Mouse (Mus musculus): ENCODE data around the gene E330009J07Rik. TPM values are rescaled to one million over a fixed set of nuclear protein-coding genes. Genes with fewer than 3 reads are reported as not detected.
A peak's percentile ranks its signal among the peaks of the same experiment; 100 is the strongest.

Gene E330009J07Rik
- polyA plus RNA-seq, 1 experiment: 14.7 TPM

GRCm38 (mm10) chr6:40403640-40404285, 32.2 kb downstream of the E330009J07Rik start:
- WGBS: 95% methylated on average over 4 of the region's 4 CpGs
- H3K36me3 ChIP-seq (ENCODE audit: control insufficient read depth, insufficient read depth, low read length): peaks cover 29% of the 10 kb centered on the region; the same call in 1 of the 2 replicates

GRCm38 (mm10) chr6:40402031-40402430, 33.9 kb downstream of the E330009J07Rik start:
- Histone ChIP-seq H3K27me3 (ENCODE audit: control insufficient read depth, insufficient read depth, low read length) (no peaks in the 10 kb centered on the region), H3K4me3 (ENCODE audit: control insufficient read depth, insufficient read depth, low read length) (no peak overlapping the region), H3K36me3 (ENCODE audit: control insufficient read depth, insufficient read depth, low read length) (peaks cover 30% of the 10 kb centered on the region; the same call in 1 of the 2 replicates), H3K27ac (ENCODE audit: control insufficient read depth, insufficient read depth, low read length) (no peak overlapping the region), H3K4me1 (replicated peaks; ENCODE audit: control insufficient read depth, insufficient read depth, low read length) (no peaks in the 10 kb centered on the region)
- no peak for DNase-seq
- WGBS: 98% methylated on average over 2 of the region's 2 CpGs
- TF ChIP-seq CTCF (IDR thresholded peaks at IDR 0.05; ENCODE audit: borderline replicate concordance, control insufficient read depth, extremely low read depth, insufficient read depth, low read length, poor library complexity) (no peak), POLR2A (IDR thresholded peaks at IDR 0.05; ENCODE audit: control insufficient read depth, extremely low read depth, insufficient read depth, low read length, poor library complexity) (no peak)

More at GRCm38 (mm10) chr6:40403640-40404285, 32.2 kb downstream of the E330009J07Rik start:
- DNase-seq: no peak
- no peaks in the 10 kb centered on the region for H3K4me1 ChIP-seq (replicated peaks; ENCODE audit: control insufficient read depth, insufficient read depth, low read length)
- H3K27ac ChIP-seq (ENCODE audit: control insufficient read depth, insufficient read depth, low read length): no peak overlapping the region
- no peak for TF ChIP-seq POLR2A (IDR thresholded peaks at IDR 0.05; ENCODE audit: control insufficient read depth, extremely low read depth, insufficient read depth, low read length, poor library complexity)
- TF ChIP-seq CTCF (IDR thresholded peaks at IDR 0.05; ENCODE audit: borderline replicate concordance, control insufficient read depth, extremely low read depth, insufficient read depth, low read length, poor library complexity): no peak
- H3K27me3 ChIP-seq (ENCODE audit: control insufficient read depth, insufficient read depth, low read length): no peaks in the 10 kb centered on the region
- no peak overlapping the region for H3K4me3 ChIP-seq (ENCODE audit: control insufficient read depth, insufficient read depth, low read length)

- peaks cover 20% of the 10 kb centered on the region for H3K36me3 ChIP-seq (ENCODE audit: control insufficient read depth, insufficient read depth, low read length)
- peak; percentile 25 for DNase-seq
- 90% methylated on average over 3 of the region's 3 CpGs for WGBS
These were observed 42.7 kb downstream of the E330009J07Rik start for GRCm38 (mm10) chr6:40393213-40393612.

GRCm38 (mm10) chr6:40390975-40391374, 45.0 kb downstream of the E330009J07Rik start:
- no peak for DNase-seq
- no peaks in the 10 kb centered on the region for H3K27me3 ChIP-seq (ENCODE audit: control insufficient read depth, insufficient read depth, low read length)
- 97% methylated on average over 1 of the region's 1 CpGs for WGBS
- TF ChIP-seq CTCF (IDR thresholded peaks at IDR 0.05; ENCODE audit: borderline replicate concordance, control insufficient read depth, extremely low read depth, insufficient read depth, low read length, poor library complexity) (no peak), POLR2A (IDR thresholded peaks at IDR 0.05; ENCODE audit: control insufficient read depth, extremely low read depth, insufficient read depth, low read length, poor library complexity) (no peak)
- H3K4me3 ChIP-seq (ENCODE audit: control insufficient read depth, insufficient read depth, low read length): no peak overlapping the region
- H3K36me3 ChIP-seq (ENCODE audit: control insufficient read depth, insufficient read depth, low read length): peaks cover 26% of the 10 kb centered on the region
- H3K27ac ChIP-seq (ENCODE audit: control insufficient read depth, insufficient read depth, low read length): no peak overlapping the region
- H3K4me1 ChIP-seq (replicated peaks; ENCODE audit: control insufficient read depth, insufficient read depth, low read length): no peaks in the 10 kb centered on the region

More at GRCm38 (mm10) chr6:40393213-40393612, 42.7 kb downstream of the E330009J07Rik start:
- Histone ChIP-seq H3K4me3 (ENCODE audit: control insufficient read depth, insufficient read depth, low read length) (no peak overlapping the region), H3K4me1 (replicated peaks; ENCODE audit: control insufficient read depth, insufficient read depth, low read length) (no peaks in the 10 kb centered on the region), H3K27me3 (ENCODE audit: control insufficient read depth, insufficient read depth, low read length) (no peaks in the 10 kb centered on the region), H3K27ac (ENCODE audit: control insufficient read depth, insufficient read depth, low read length) (no peak overlapping the region)
- TF ChIP-seq CTCF (IDR thresholded peaks at IDR 0.05; ENCODE audit: borderline replicate concordance, control insufficient read depth, extremely low read depth, insufficient read depth, low read length, poor library complexity) (no peak), POLR2A (IDR thresholded peaks at IDR 0.05; ENCODE audit: control insufficient read depth, extremely low read depth, insufficient read depth, low read length, poor library complexity) (no peak)

GRCm38 (mm10) chr6:40388660-40389059, 47.3 kb downstream of the E330009J07Rik start:
- no peak overlapping the region for H3K4me3 ChIP-seq (ENCODE audit: control insufficient read depth, insufficient read depth, low read length)
- H3K36me3 ChIP-seq (ENCODE audit: control insufficient read depth, insufficient read depth, low read length): peaks cover 26% of the 10 kb centered on the region
- DNase-seq: no peak
- H3K27ac ChIP-seq (ENCODE audit: control insufficient read depth, insufficient read depth, low read length): no peak overlapping the region
- 96% methylated on average over 4 of the region's 4 CpGs for WGBS
- TF ChIP-seq POLR2A (IDR thresholded peaks at IDR 0.05; ENCODE audit: control insufficient read depth, extremely low read depth, insufficient read depth, low read length, poor library complexity) (no peak), CTCF (IDR thresholded peaks at IDR 0.05; ENCODE audit: borderline replicate concordance, control insufficient read depth, extremely low read depth, insufficient read depth, low read length, poor library complexity) (no peak)
- no peaks in the 10 kb centered on the region for H3K27me3 ChIP-seq (ENCODE audit: control insufficient read depth, insufficient read depth, low read length)
- no peaks in the 10 kb centered on the region for H3K4me1 ChIP-seq (replicated peaks; ENCODE audit: control insufficient read depth, insufficient read depth, low read length)

GRCm38 (mm10) chr6:40385682-40386081, 50.3 kb downstream of the E330009J07Rik start:
- no peak for TF ChIP-seq POLR2A (IDR thresholded peaks at IDR 0.05; ENCODE audit: control insufficient read depth, extremely low read depth, insufficient read depth, low read length, poor library complexity)
- TF ChIP-seq CTCF (IDR thresholded peaks at IDR 0.05; ENCODE audit: borderline replicate concordance, control insufficient read depth, extremely low read depth, insufficient read depth, low read length, poor library complexity): no peak
- no peaks in the 10 kb centered on the region for H3K4me1 ChIP-seq (replicated peaks; ENCODE audit: control insufficient read depth, insufficient read depth, low read length)
- no peak overlapping the region for H3K4me3 ChIP-seq (ENCODE audit: control insufficient read depth, insufficient read depth, low read length)
- DNase-seq: peak; percentile 7
- 54% methylated on average over 3 of the region's 3 CpGs for WGBS
- peaks cover 24% of the 10 kb centered on the region for H3K36me3 ChIP-seq (ENCODE audit: control insufficient read depth, insufficient read depth, low read length)
- no peaks in the 10 kb centered on the region for H3K27me3 ChIP-seq (ENCODE audit: control insufficient read depth, insufficient read depth, low read length)
- no peak overlapping the region for H3K27ac ChIP-seq (ENCODE audit: control insufficient read depth, insufficient read depth, low read length)
